In genomic region chr7:19211996-19212755, GRCm38 (mm10) we compare ENCODE assay signal across 8 mouse cellular contexts. TPM values are rescaled to one million over a fixed set of nuclear protein-coding genes. Genes with fewer than 3 reads are reported as not detected.
A peak's percentile ranks its signal among the peaks of the same experiment; 100 is the strongest.
DNase-seq lines count a peak whose midpoint lies in the region; ATAC-seq lines count a peak whose summit lies in the region.

Gpr4 (plus strand) TSS chr7:19212538.

- peak within 1 kb of the TSS; percentile 62 for H3K27ac ChIP-seq in forebrain, embryonic 10.5 days
- H3K27ac ChIP-seq in hindbrain, embryonic 11.5 days (ENCODE audit: low read depth, low read length), result no peak within 1 kb of the TSS
- H3K27ac ChIP-seq in liver, embryonic 13.5 days, result no peak within 1 kb of the TSS
- H3K27ac ChIP-seq in neural tube, embryonic 12.5 days, result no peak within 1 kb of the TSS

- peak; percentile 67 for ATAC-seq in hindbrain, embryonic 11.5 days (ENCODE audit: low FRiP score)
- ATAC-seq in liver, embryonic 13.5 days (ENCODE audit: low read depth), result peak; percentile 47; the same call in 1 of the 2 replicates
- ATAC-seq in neural tube, embryonic 12.5 days (ENCODE audit: low FRiP score, low read depth), result peak; percentile 74; the same call in 1 of the 2 replicates
- no peak; the same call in 1 of the 2 replicates for ATAC-seq in frontal cortex, adult (ENCODE audit: low TSS enrichment)

- H3K9ac ChIP-seq in hindbrain, embryonic 11.5 days (ENCODE audit: low read depth, low read length), result peak within 1 kb of the TSS; percentile 40; the same call in 1 of the 2 replicates
- H3K9ac ChIP-seq in liver, embryonic 13.5 days, result peak within 1 kb of the TSS; percentile 47; the same call in 1 of the 2 replicates
- H3K9ac ChIP-seq in neural tube, embryonic 12.5 days, result peak within 1 kb of the TSS; percentile 45

- peak within 1 kb of the TSS; percentile 71 for H3K4me2 ChIP-seq in hindbrain, embryonic 11.5 days (replicated peaks; ENCODE audit: low read depth, low read length)
- peak within 1 kb of the TSS; percentile 66 for H3K4me2 ChIP-seq in liver, embryonic 13.5 days
- peak within 1 kb of the TSS; percentile 70 for H3K4me2 ChIP-seq in neural tube, embryonic 12.5 days (replicated peaks)

- peaks cover 29% of the 10 kb centered on the region for H3K4me1 ChIP-seq in forebrain, embryonic 10.5 days
- no peaks in the 10 kb centered on the region for H3K4me1 ChIP-seq in hindbrain, embryonic 11.5 days (replicated peaks; ENCODE audit: control insufficient read depth, insufficient read depth, low read length)
- H3K4me1 ChIP-seq in liver, embryonic 13.5 days (replicated peaks), result peaks cover 12% of the 10 kb centered on the region; the same call in 1 of the 2 replicates
- H3K4me1 ChIP-seq in neural tube, embryonic 12.5 days, result peaks cover 6% of the 10 kb centered on the region; the same call in 1 of the 2 replicates

- H3K27me3 ChIP-seq in forebrain, embryonic 10.5 days (ENCODE audit: poor library complexity, severe bottlenecking), result peaks cover 30% of the 10 kb centered on the region
- no peaks in the 10 kb centered on the region; the same call in none of the 2 replicates for H3K27me3 ChIP-seq in hindbrain, embryonic 11.5 days (ENCODE audit: control insufficient read depth, insufficient read depth, low read length)
- peaks cover 56% of the 10 kb centered on the region for H3K27me3 ChIP-seq in liver, embryonic 13.5 days
- peaks cover 12% of the 10 kb centered on the region for H3K27me3 ChIP-seq in neural tube, embryonic 12.5 days (replicated peaks)

- H3K36me3 ChIP-seq in forebrain, embryonic 10.5 days (replicated peaks), result no peaks in the 10 kb centered on the region
- no peaks in the 10 kb centered on the region for H3K36me3 ChIP-seq in hindbrain, embryonic 11.5 days (ENCODE audit: control insufficient read depth, insufficient read depth, low read length)
- H3K36me3 ChIP-seq in liver, embryonic 13.5 days, result no peaks in the 10 kb centered on the region
- H3K36me3 ChIP-seq in neural tube, embryonic 12.5 days, result no peaks in the 10 kb centered on the region

- peak within 1 kb of the TSS; percentile 58 for H3K4me3 ChIP-seq in forebrain, embryonic 10.5 days
- H3K4me3 ChIP-seq in hindbrain, embryonic 11.5 days (ENCODE audit: low read depth, low read length), result peak within 1 kb of the TSS; percentile 36
- peak within 1 kb of the TSS; percentile 45 for H3K4me3 ChIP-seq in liver, embryonic 13.5 days (replicated peaks)
- H3K4me3 ChIP-seq in neural tube, embryonic 12.5 days, result peak within 1 kb of the TSS; percentile 38

- WGBS in forebrain, embryonic 10.5 days, result 2% methylated on average over 30 of the region's 30 CpGs
- WGBS in hindbrain, embryonic 11.5 days, result 3% methylated on average over 25 of the region's 30 CpGs
- 3% methylated on average over 30 of the region's 30 CpGs for WGBS in liver, embryonic 13.5 days (ENCODE audit: insufficient replicate concordance)
- WGBS in neural tube, embryonic 12.5 days, result 2% methylated on average over 29 of the region's 30 CpGs

- 0 out of 2 replicates have a peak, but pooled peaks cover 4% of the 10 kb centered on the region for H3K9me3 ChIP-seq in forebrain, embryonic 10.5 days
- peaks cover 2% of the 10 kb centered on the region; the same call in 1 of the 2 replicates for H3K9me3 ChIP-seq in hindbrain, embryonic 11.5 days (ENCODE audit: control insufficient read depth, low read length)
- H3K9me3 ChIP-seq in liver, embryonic 13.5 days (replicated peaks), result peaks cover 7% of the 10 kb centered on the region; the same call in 1 of the 2 replicates
- no peaks in the 10 kb centered on the region for H3K9me3 ChIP-seq in neural tube, embryonic 12.5 days

- DNase-seq in lung, adult 18-20 months, result peak; percentile 36 to 54
- DNase-seq in lung, postnatal 25 days (ENCODE audit: low spot score), result no peak
- peak; percentile 43 for DNase-seq in forebrain, embryonic 10.5 days (ENCODE audit: extremely low spot score, low spot score)
- DNase-seq in hindbrain, embryonic 11.5 days (ENCODE audit: low spot score), result peak; percentile 65
- DNase-seq in liver, embryonic 13.5 days, result no peak
- no peak for DNase-seq in cerebellum, adult 18-20 months

RNA-seq across cellular contexts. Expression of gene Gpr4, which starts in this region (rescaled TPM):
- polyA plus RNA-seq in forebrain, embryonic 10.5 days (2016; fragmentation: Nextera tagmentation; extraction: Ambion mirVana), result 1.6 and 2.0 TPM in 2 replicates
- polyA plus RNA-seq in hindbrain, embryonic 11.5 days (2014; fragmentation: Nextera tagmentation; extraction: Ambion mirVana), result 1.6 and 2.6 TPM in 2 replicates
- 0.31 and 0.48 TPM in 2 replicates for polyA plus RNA-seq in liver, embryonic 13.5 days (2015; fragmentation: Nextera tagmentation; extraction: Ambion mirVana)
- 1.9 and 2.3 TPM in 2 replicates for polyA plus RNA-seq in neural tube, embryonic 12.5 days (2016; fragmentation: Nextera tagmentation; extraction: Ambion mirVana)

Comparison
In these comparisons a context has a peak if more than half of its experiments do, and no peak if none do; other contexts are left out.
1. DNase-seq: peak in lung, adult 18-20 months (2 of 2), forebrain, embryonic 10.5 days (single experiment) and hindbrain, embryonic 11.5 days (single experiment); none in lung, postnatal 25 days (single experiment), liver, embryonic 13.5 days (single experiment) and cerebellum, adult 18-20 months (0 of 2).
2. Peak in ATAC-seq, H3K4me3 ChIP-seq, H3K9ac ChIP-seq and H3K4me2 ChIP-seq in liver, embryonic 13.5 days; RNA of the gene not detected or under 1 TPM.
3. Peak in every context shown above with its lines, with median percentiles within 50 percentile points of each other: H3K4me3 ChIP-seq, H3K4me2 ChIP-seq and H3K9ac ChIP-seq.